Mouse (Mus musculus): ENCODE results near the gene Rhot2.
"Not testable (repeated sequence)": the region's sequence is repeated elsewhere in the genome, so short reads cannot be mapped to it uniquely, and the experiment has no call there.

The Rhot2 gene

GRCm38 (mm10) chr17:25827011-25827410 lies 17.6 kb downstream of the Rhot2 start:
- no peak for DNase-seq

GRCm38 (mm10) chr17:25825984-25826570 lies 18.6 kb downstream of the Rhot2 start:
- DNase-seq: no peak

DNA sequence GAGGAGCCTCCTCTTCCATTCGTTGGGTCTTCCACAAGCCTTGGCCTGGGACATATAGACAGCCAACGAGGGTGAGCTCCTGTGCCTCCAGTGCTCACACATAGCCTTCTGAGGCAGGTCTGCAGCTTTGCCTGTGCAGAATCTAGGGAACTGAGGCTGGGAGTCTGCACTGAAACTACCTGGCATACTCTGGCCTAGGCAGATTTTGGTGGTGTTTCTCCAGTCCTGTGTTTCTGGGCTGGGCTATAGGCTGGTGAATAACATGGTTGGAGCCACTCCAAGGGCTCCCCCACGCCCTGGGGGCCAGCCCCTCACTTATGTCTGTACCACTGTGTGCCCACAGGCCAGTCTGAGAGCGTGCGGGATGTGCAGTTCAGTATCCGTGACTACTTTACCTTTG lies 19.3 kb downstream of the Rhot2 start:
- no peak for DNase-seq

- DNase-seq: no peak
Observed at GRCm38 (mm10) chr17:25824362-25825142, 20.1 kb downstream of the Rhot2 start.

- DNase-seq: peak; percentile 83
Observed at GRCm38 (mm10) chr17:25823452-25823851, 21.2 kb downstream of the Rhot2 start, which contains the start of gene Wdr24. Gene Wdr24, plus strand, starts transcription at chr17:25823627.

DNA sequence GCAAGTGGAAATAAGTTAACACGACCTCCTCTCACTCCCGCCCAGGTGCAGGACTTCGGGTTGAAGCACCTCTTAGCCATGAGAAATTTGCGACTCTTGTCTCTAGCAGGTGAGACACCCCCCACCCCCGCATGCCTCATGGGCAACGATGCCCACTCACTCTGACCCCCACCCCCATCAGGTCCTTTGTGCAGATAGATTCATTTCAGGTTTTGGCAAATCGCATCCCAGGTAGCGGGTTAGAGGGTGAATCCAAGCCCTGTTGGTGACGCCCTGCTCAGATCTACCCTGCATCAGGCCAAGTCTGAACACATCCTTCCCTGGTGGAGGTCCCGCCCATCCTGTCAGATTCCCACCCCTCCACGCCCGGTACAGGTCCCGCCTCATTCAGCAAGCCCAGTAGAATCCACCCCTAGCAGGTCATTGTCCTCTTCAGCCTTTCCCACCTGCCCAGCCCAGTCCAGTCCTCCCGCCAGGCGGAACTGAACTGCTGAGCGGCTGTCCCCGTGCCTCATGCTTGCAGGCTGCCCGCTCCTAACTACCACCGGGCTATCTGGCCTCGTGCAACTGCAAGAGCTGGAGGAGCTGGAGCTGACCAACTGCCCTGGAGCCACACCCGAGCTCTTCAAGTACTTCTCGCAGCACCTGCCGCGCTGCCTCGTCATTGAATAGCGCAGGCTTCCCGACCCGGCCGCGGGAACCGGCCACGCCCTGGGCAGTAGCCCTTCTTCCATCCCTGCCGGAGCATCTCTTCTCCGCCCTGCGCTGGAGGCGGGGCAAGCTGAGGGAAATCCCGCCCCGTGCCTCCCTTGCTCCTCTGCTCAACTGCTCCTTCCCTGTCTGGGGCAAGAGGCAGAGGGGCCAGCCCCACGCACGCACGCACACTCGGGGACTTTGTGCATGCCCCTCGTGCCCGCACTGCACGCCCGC lies 25.5 kb downstream of the Rhot2 start:
- DNase-seq: no peak

- no peak for DNase-seq
Observed at GRCm38 (mm10) chr17:25817662-25818061, 27.0 kb downstream of the Rhot2 start.

DNA sequence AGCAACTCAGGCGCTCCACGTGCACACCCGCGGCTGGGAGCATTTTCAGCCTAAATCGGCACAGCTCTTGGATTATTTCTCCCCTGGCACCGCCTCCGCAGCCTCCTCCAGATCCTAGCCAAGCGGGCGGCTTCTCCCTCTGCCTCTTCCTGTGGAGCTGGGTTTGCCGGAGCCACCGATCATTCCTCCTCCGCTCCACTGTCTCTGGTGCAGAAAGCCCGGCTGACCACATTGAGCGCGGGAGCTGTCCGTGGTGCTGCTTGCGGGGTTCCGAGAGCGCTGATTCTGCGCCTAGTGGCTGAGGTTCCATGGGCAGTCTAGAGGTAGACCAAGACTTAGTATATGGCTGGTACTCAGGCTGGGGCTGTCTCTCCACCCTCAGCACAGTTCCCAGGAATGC lies 31.2 kb downstream of the Rhot2 start:
- DNase-seq: peak; percentile 61

- DNase-seq: no peak
Observed at GRCm38 (mm10) chr17:25810890-25811289, 33.8 kb downstream of the Rhot2 start.

- peak; percentile 72 for DNase-seq
Observed at GRCm38 (mm10) chr17:25809606-25810340, 34.9 kb downstream of the Rhot2 start.

GRCm38 (mm10) chr17:25808789-25809605 lies 35.7 kb downstream of the Rhot2 start, which contains the start of gene Fbxl16:
Gene Fbxl16, plus strand, starts transcription at chr17:25809085.
- peak; percentile 95 for DNase-seq

DNA sequence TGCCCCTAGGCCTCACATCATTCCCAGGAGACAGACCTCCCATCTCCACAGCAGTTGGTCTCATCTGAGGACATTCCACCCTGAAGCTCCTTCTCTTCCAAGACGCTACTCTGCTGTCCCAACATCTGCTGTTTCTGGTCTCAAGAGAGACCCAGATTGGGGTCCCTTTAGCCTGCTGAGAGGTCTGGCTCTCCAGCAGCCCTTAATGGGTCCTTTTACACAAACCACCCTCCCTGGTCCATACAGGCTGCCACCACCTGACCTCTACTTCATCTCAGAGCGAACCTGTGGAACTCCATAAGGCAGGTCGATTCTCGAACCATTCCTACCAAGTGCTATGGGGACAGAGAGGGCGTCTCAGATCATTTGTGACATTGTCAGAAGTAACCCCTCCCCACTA lies 36.6 kb downstream of the Rhot2 start:
- no peak for DNase-seq

DNA sequence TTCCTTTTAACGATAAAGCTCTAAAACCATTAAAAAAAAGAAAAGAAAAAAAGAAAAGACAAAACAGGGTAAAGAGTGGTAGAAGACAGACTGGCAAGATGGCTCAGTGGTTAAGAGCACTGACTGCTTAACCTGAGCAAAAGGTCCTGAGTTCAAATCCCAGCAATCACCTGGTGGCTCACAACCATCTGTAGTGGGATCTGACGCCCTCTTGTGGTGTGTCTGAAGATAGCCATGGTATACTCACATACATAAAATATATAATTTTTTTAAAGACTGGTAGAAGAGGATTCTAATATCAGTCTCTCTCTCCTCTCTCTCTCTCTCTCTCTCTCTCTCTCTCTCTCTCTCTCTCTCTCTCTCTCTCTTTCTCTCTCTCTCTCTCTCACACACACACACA lies 37.2 kb downstream of the Rhot2 start:
- DNase-seq: not testable (repeated sequence)

DNA sequence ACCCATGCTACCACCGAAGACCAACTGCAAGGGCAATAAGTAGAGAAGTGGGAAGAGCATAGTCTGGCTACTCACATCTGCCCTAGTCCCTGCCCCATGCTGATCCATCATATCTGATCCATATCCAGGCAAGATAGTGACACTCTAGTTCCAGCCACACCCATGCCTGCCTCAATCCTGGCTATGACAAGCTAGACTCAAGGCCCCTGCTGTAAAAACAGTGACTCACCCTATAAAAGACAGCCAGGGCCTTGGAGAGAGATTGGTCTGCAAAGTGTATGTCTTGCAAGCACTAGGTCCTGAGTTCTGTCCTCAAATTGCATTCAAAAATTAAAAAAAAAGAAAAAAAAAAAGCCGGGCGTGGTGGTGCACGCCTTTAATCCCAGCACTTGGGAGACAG lies 38.1 kb downstream of the Rhot2 start:
- DNase-seq: no peak

- no peak for DNase-seq
Observed at GRCm38 (mm10) chr17:25802825-25803517, 41.7 kb downstream of the Rhot2 start.

- peak; percentile 70 for DNase-seq
Observed at GRCm38 (mm10) chr17:25801029-25801428, 43.6 kb downstream of the Rhot2 start.

DNA sequence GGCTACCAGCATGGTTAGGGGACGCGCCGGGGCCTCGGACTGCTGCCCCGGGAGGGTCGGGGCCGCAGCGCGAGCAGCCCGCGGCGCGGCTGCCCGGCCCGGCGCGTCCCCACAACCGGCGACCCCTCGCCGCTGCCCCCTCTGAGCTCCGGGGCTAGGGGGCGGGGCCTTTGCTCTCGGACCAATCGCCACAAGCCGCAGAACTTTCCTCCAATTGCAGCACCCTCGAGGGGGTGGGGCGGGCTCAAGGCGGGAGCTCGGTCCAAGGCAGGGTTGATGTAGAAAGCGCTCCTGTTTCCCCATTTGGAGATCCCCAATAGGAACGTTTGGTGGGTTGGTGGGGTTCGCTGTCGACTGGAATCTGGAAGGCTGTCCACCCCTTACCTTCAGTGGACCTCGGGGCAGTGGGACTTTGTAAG lies 47.7 kb downstream of the Rhot2 start, which contains the start of gene Metrn:
Metrn (minus strand) TSS at position 186 of the 419 bp plus-strand sequence.
- peak; percentile 65 for DNase-seq

GRCm38 (mm10) chr17:25796211-25796771 lies 48.4 kb downstream of the Rhot2 start:
- no peak for DNase-seq

- DNase-seq: no peak
Observed at GRCm38 (mm10) chr17:25795609-25796092, 49.0 kb downstream of the Rhot2 start, which contains the start of gene AC134908.4. Gene AC134908.4, minus strand, starts transcription at chr17:25795659.

DNA sequence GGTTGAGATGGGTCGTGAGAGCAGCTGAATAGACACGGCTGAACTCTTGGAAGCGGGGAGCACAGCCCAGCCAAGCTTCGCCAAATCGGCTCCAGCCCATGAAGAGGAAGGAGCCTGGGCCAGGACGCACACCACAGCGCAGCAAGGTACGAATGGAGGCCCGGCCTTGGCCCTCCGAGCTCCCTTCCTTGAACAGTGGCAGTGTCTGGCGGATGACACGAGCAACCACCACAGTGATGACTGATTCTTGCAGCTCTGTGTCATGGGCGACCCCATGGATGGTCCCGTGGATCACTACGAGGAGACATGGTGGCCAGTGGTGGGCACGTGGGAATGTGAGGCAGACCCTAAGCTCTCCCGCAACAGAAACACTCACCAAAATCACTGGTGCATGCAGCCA lies 49.7 kb downstream of the Rhot2 start:
- no peak for DNase-seq

Measured in cerebellum, adult 8-10 months (tissue).